Mouse (Mus musculus) lung, adult 2 months (tissue): Measurements from ENCODE around the gene Cep57l1.

ENCODE experiments used
- CTCF ChIP-seq: fragments of 200-500 bp; IDR thresholded peaks from 2 replicates; pipeline ENCODE4 v1.5.1; 2011; ENCODE audit warnings: mild to moderate bottlenecking, low read length, control low read depth; ENCODE audit not compliant: insufficient read depth
- POLR2A ChIP-seq: fragments of 200-500 bp; IDR thresholded peaks from 2 replicates; pipeline ENCODE4 v1.6.1; 2011; ENCODE audit warnings: low read depth, mild to moderate bottlenecking, control low read depth, low read length, borderline replicate concordance; ENCODE audit errors: extremely low read depth

GRCm38 (mm10) chr10:41760866-41761265, 48.8 kb downstream of the Cep57l1 start:
- TF ChIP-seq CTCF (no peak), POLR2A (no peak)
